Mouse (Mus musculus) stomach, postnatal 0 days (tissue): Measurements from ENCODE around the gene Snx20. TPM values are rescaled to one million over a fixed set of nuclear protein-coding genes. Genes with fewer than 3 reads are reported as not detected.
A peak's percentile ranks its signal among the peaks of the same experiment; 100 is the strongest.

Source experiments
- ATAC-seq: fragments of 200-750 bp; cut with Nextera tagmentation; 2 replicates; pipeline ENCODE4 v1.8.0; 2017; ENCODE audit not compliant: low FRiP score, low TSS enrichment
- DNase-seq: peaks from one replicate; pipeline ENCODE4 v3.0.0-alpha.2; 2016; ENCODE audit warnings: low spot score
- H3K27ac ChIP-seq: fragments of 300-500 bp; sonication (generic); replicated peaks from 2 replicates; pipeline ENCODE4 v1.5.1; 2014; ENCODE audit warnings: mild to moderate bottlenecking, control low read depth
- H3K27me3 ChIP-seq: fragments of 300-500 bp; sonication (generic); 2 replicates; pipeline ENCODE4 v1.6.1; 2014; ENCODE audit warnings: low read length; ENCODE audit not compliant: control insufficient read depth, insufficient read depth
- H3K36me3 ChIP-seq: fragments of 300-500 bp; sonication (generic); 2 replicates; pipeline ENCODE4 v1.6.1; 2014; ENCODE audit warnings: low read length, mixed read lengths; ENCODE audit not compliant: control insufficient read depth, insufficient read depth
- H3K4me1 ChIP-seq: fragments of 300-500 bp; sonication (generic); replicated peaks from 2 replicates; pipeline ENCODE4 v1.6.1; 2014; ENCODE audit warnings: antibody characterized with exemption; ENCODE audit not compliant: control insufficient read depth, insufficient read depth
- H3K4me2 ChIP-seq: fragments of 300-500 bp; sonication (generic); replicated peaks from 2 replicates; pipeline ENCODE4 v1.6.1; 2014; ENCODE audit warnings: low read depth, mild to moderate bottlenecking, control low read depth, moderate library complexity
- H3K4me3 ChIP-seq: fragments of 300-500 bp; sonication (generic); 2 replicates; pipeline ENCODE4 v1.5.1; 2014; ENCODE audit warnings: low read depth, low read length, control low read depth
- H3K9ac ChIP-seq: fragments of 300-500 bp; sonication (generic); 2 replicates; pipeline ENCODE4 v1.6.1; 2014; ENCODE audit warnings: mild to moderate bottlenecking, low read length, control low read depth, mixed read lengths
- H3K9me3 ChIP-seq: fragments of 300-500 bp; sonication (generic); 2 replicates; pipeline ENCODE4 v1.6.1; 2016; ENCODE audit warnings: low read length; ENCODE audit not compliant: control insufficient read depth
- CTCF ChIP-seq: IDR thresholded peaks from 2 replicates; pipeline ENCODE4 v1.5.1; 2016; ENCODE audit warnings: antibody characterized with exemption, low read depth, mild to moderate bottlenecking, moderate library complexity
- EP300 ChIP-seq: optimal IDR thresholded peaks from 2 replicates; pipeline ENCODE3; 2016; ENCODE audit warnings: antibody characterized with exemption
- WGBS: fragments of 180-500 bp; shearing (Covaris S2); extraction: QIAGEN DNeasy Blood & Tissue Kit; methylation state at CpG from one replicate; pipeline ENCODE4 v1.1.7; 2014; 5-methylcytosine and 5-hydroxymethylcytosine counted together
- polyA plus RNA-seq: library from polyadenylated mRNA; unstranded; fragments of >200 nt; fragmentation: Nextera tagmentation; extraction: Ambion mirVana; gene quantifications from 2 replicates; pipeline ENCODE4 v1.2.1, GENCODE M21; 2015

The Snx20 gene
- polyA plus RNA-seq: 2.0 and 2.1 TPM in 2 replicates

GRCm38 (mm10) chr8:88635474-88636397 lies at the start of gene Snx20:
Gene Snx20 (minus strand): TSS chr8:88636128.
- TF ChIP-seq CTCF (no peak), EP300 (no peak)
- Histone ChIP-seq H3K9me3 (no peaks in the 10 kb centered on the region), H3K4me1 (no peaks in the 10 kb centered on the region), H3K4me2 (peak within 1 kb of the TSS; percentile 8; the same call in 1 of the 2 replicates), H3K27me3 (no peaks in the 10 kb centered on the region), H3K27ac (no peak within 1 kb of the TSS), H3K36me3 (no peaks in the 10 kb centered on the region), H3K4me3 (peak within 1 kb of the TSS; percentile 12; the same call in 1 of the 2 replicates), H3K9ac (no peak within 1 kb of the TSS)
- ATAC-seq: no peak
- 68% methylated on average over 14 of the region's 14 CpGs for WGBS
- DNase-seq: no peak

DNA sequence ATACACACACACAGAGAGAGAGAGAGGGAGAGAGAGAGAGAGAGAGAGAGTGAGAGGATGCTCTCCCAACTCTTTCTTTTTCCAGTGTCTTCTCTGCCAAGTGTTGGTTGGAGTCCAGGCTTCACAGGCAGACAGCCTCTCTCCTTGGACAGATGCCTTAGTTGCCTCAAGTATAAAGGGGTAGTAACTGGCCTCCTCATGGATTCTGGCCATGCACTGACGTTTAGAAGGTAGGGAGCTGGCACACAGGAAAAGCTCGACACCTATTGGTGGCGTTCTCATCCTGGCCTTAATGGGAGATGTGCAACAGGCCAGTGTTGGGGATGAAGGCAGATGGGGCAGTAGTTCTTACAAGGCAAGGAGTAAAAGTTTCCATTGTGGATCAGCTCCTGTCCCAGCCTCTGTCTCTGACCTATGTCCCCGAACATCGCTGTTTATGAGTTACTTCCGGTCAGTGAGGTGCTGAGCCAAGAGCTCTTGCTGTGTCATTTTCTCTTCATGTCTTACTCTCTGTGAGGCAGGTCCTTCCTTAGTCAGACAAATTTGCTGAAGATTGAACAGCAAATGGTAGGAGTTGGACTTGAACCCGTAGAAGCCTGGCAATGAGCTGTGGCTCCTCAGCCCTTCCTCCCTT lies 47.8 kb upstream of the Snx20 start:
- H3K27ac ChIP-seq: no peak overlapping the region
- no peaks in the 10 kb centered on the region for H3K4me1 ChIP-seq
- H3K27me3 ChIP-seq: no peaks in the 10 kb centered on the region
- ATAC-seq (no peak), DNase-seq (no peak)
- WGBS: 72% methylated on average over 7 of the region's 7 CpGs
- TF ChIP-seq CTCF (no peak), EP300 (no peak)
- H3K4me2 ChIP-seq: no peak overlapping the region
- no peak overlapping the region for H3K4me3 ChIP-seq
- H3K9ac ChIP-seq: no peak overlapping the region
- no peaks in the 10 kb centered on the region for H3K9me3 ChIP-seq
- no peaks in the 10 kb centered on the region for H3K36me3 ChIP-seq

- no peaks in the 10 kb centered on the region for H3K4me1 ChIP-seq
- H3K27me3 ChIP-seq: no peaks in the 10 kb centered on the region
- WGBS: 81% methylated on average over 8 of the region's 8 CpGs
- H3K9me3 ChIP-seq: no peaks in the 10 kb centered on the region
- TF ChIP-seq EP300 (no peak), CTCF (no peak)
- no peak overlapping the region for H3K4me3 ChIP-seq
- DNase-seq: no peak
- no peak for ATAC-seq
- no peaks in the 10 kb centered on the region for H3K36me3 ChIP-seq
- H3K9ac ChIP-seq: no peak overlapping the region
- H3K27ac ChIP-seq: no peak overlapping the region
- H3K4me2 ChIP-seq: no peak overlapping the region
Measured at GRCm38 (mm10) chr8:88681046-88681445, 45.1 kb upstream of the Snx20 start.

DNA sequence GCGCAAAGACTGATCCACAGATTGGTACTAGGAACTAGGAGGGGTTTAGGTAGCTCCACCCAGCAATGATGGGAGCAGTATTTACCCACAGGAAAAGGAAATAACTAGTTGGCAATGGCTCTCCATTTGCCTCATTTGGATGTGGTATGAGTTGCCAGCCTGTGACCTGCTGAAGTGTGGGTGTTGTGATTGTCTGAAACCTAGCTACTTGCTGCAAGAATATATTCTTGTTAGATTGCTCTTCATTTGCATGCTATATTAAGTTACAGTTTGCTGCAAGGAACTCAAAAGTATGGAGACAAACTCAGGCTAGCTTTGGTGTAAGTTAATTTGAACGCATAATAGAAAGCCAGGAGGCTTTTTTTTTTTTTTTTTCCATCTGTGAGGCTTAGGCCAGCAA lies 44.6 kb upstream of the Snx20 start:
- WGBS: 83% methylated on average over 2 of the region's 2 CpGs

GRCm38 (mm10) chr8:88677071-88677470 lies 41.1 kb upstream of the Snx20 start:
- WGBS: 88% methylated on average over 8 of the region's 8 CpGs
- TF ChIP-seq EP300: no peak
- no peak for TF ChIP-seq CTCF
- Histone ChIP-seq H3K27ac (no peak overlapping the region), H3K4me1 (no peaks in the 10 kb centered on the region), H3K36me3 (no peaks in the 10 kb centered on the region), H3K4me2 (no peak overlapping the region), H3K4me3 (no peak overlapping the region), H3K9me3 (no peaks in the 10 kb centered on the region), H3K9ac (no peak overlapping the region), H3K27me3 (no peaks in the 10 kb centered on the region)
- ATAC-seq (no peak), DNase-seq (no peak)

More for the DNA sequence above, 44.6 kb upstream of the Snx20 start:
- no peak overlapping the region for H3K27ac ChIP-seq
- no peak overlapping the region for H3K4me3 ChIP-seq
- no peak for ATAC-seq
- H3K4me2 ChIP-seq: no peak overlapping the region
- no peaks in the 10 kb centered on the region for H3K36me3 ChIP-seq
- H3K4me1 ChIP-seq: no peaks in the 10 kb centered on the region
- no peak for TF ChIP-seq EP300
- no peak for TF ChIP-seq CTCF
- no peaks in the 10 kb centered on the region for H3K9me3 ChIP-seq
- DNase-seq: no peak
- no peaks in the 10 kb centered on the region for H3K27me3 ChIP-seq
- H3K9ac ChIP-seq: no peak overlapping the region
